Mouse (Mus musculus) liver, adult 2 months (tissue): ENCODE measurements at regions not wholly inside any gene's neighbourhood (a gene's known extent, or its start where the extent isn't known, plus 50 kb on each side); places are given as distances from the start of the nearest gene placed in this dataset.

Experiments used
- CTCF ChIP-seq: fragments of 200-500 bp; IDR thresholded peaks from 2 replicates; pipeline ENCODE4 v1.5.1; 2011; ENCODE audit warnings: low read depth, low read length, control low read depth
- POLR2A ChIP-seq: fragments of 200-500 bp; IDR thresholded peaks from 2 replicates; pipeline ENCODE4 v1.6.1; 2011; ENCODE audit warnings: low read length, control low read depth; ENCODE audit not compliant: insufficient read depth; ENCODE audit errors: extremely low read depth

GRCm38 (mm10) chr14:13000997-13001699, 178.3 kb upstream of the Cadps start:
- no peak for TF ChIP-seq POLR2A
- TF ChIP-seq CTCF = no peak
